Mouse (Mus musculus) ovary, postnatal 14 days (tissue): ENCODE measurements around the gene Reg4.

ENCODE experiments used
- DNase-seq: peaks from one replicate; pipeline ENCODE4 v3.0.0; 2022; ENCODE audit warnings: low spot score

The Reg4 gene

DNA sequence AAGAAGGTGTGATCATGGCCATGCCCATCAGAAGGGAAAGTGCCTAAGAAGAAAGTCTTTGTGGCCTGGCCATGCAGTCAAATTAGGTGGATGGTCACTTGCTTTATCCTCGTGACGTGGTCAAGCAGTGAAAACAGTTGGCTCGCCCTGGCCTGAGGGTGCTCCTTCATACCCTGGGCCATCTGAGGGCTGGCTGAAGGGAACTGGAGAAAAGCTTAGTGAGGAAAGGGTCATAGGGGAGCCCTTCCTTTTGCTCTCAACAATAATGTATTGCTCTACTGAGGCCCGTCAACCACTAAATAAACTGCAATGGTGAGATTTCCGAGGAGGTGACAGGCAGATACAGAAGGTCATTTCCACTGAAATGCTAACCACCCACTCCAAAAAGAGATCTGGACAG, 15.3 kb downstream of the Reg4 start:
- DNase-seq = no peak

- DNase-seq = no peak
Measured at GRCm38 (mm10) chr3:98238150-98238549, 16.2 kb downstream of the Reg4 start.

DNA sequence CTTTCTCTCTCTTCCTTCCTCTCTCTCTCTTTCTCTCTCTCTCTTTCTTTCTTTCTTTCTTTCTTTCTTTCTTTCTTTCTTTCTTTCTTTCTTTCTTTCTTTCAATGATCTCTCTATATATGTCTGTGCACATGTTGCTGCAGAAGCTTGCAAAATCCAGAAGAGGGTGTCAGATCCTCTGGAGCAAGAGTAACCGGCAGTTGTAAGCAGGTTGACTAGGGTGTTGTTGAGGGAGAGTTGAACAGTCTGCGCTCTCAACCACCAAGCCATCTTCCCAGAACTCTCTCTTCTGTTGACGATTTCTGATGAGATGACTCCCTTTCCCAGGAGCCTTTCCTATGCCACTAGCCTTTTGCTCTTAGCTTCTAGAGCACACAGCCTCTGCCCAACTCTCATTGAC, 20.1 kb downstream of the Reg4 start:
- DNase-seq = no peak

DNA sequence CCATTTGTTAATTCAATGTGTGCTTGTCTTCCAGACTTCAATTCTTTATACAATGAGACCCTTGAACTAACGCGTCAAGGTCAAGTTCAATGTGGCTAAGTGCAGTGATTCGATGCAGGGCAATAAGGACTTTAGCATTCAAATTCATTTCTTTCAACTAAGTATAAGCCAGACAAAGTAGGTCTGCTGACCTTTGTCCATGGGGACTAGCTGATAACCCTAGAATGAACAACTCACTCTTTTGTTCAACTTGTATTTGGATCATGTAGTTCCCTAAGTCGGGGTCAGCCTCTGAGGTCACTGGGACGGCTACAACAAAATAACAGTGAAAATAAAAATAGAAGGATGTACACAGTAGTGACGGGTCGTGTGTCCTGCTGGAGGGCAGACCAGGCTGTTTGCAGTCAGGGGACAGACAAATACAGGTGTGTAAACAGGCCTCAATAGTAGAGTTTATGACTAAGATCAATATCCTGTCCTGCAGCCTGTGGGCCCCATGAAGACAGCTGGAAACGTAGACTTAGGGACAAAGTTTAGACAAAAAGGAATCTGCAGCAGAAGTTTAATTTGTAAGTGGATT, 20.6 kb downstream of the Reg4 start:
- no peak for DNase-seq

DNA sequence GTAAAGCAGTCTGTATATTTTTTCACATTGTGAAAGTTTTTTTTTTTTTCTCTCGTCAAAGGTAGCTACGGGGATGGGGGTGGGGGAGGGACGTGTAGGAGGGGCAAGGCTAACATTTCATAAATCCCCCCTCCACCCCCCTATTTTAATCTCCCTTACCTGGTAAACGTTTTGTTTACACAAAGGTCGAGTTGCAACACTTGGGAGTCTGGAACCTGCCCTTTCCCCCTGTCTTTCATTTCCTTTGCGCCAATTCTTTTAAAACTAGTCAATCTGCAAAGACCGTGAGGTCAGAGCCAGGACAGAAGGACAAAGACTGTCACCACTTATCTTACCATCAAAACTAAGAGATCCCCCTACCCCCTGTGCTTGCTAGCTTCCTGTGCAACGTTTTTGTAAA, 23.9 kb downstream of the Reg4 start:
- DNase-seq = no peak

- no peak for DNase-seq
Measured at GRCm38 (mm10) chr3:98246985-98247751, 25.2 kb downstream of the Reg4 start.

DNA sequence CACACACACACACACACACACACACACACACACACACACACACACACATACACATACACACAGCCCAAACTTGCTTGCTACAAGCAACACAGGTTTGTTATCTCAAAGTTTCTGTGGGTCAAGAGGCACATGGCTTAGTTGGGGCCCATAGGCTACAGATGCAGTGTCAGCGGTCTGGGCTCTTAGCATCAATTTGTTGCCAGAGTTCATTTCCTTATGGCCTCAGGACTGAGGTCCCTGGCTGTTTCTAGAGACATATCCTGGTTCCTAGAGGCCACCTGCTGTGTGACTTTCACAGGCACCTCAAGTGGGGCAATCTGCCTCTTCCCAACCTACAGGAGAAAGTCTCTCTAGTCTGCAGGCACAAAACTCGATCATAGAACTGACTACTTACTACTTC, 27.4 kb downstream of the Reg4 start:
- DNase-seq = no peak

GRCm38 (mm10) chr3:98249833-98250448, 28.0 kb downstream of the Reg4 start:
- DNase-seq = no peak

DNA sequence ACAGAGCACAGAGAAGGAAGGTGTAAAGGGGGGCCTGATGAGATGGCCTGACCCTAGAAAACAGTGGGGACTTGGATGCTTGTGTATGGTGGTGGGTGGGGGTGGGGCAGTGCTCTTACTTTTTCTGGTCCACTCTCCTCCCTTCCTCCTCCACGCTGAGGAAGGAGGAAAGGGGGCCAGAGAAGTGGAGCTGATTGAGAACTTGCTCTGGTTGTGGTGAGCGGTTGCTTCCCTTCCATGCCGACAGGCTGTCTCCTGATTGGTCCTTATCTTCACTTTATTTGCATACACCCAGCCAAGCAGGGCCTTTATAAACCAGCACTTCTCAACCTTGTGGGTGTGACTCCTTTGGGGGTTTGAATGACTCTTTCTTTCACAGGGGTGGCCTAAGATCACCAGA, 32.1 kb downstream of the Reg4 start:
- DNase-seq = no peak

- no peak for DNase-seq
Measured at GRCm38 (mm10) chr3:98254656-98255583, 33.0 kb downstream of the Reg4 start.

- DNase-seq = no peak
Measured at GRCm38 (mm10) chr3:98258723-98259122, 36.8 kb downstream of the Reg4 start.

GRCm38 (mm10) chr3:98259271-98259751, 37.4 kb downstream of the Reg4 start:
- DNase-seq = peak; percentile 23

DNA sequence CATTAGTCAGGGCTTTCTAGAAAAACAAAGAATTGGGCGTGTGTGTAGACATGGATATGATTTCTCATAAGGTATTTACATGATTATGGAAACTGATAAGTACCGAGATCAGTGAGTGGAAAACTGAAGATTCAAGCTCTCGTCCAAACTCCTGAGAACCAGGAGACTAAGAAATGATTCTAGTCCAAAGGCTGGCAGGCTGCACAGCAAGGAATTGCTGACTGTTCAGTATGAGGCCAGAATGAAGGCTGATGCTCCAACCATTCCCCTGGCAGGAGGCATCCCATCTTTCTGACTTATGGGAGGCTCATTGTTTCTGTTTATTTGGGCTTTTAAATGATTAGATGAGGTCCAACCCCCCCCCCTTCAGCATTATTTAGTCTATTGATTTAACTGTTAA, 38.6 kb downstream of the Reg4 start:
- DNase-seq = no peak

DNA sequence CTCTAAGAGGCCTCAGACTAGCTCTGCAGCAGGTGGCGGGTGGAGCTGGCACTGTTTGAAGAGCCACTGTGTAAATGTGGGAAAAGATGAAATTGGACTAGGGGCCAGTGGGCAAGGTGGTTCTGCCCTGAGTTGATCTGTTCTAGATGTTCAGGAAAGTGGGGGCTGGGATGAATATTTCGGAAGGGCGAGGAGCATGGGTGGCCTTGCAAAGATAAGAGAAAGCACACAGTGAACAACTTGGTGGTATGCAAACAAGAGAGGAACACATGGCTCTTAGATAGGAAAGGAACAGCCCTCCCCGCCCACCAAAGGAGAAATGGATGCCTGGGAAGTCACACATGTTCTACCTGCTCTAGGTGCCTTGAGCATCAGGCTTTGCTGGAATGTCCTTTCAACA, 39.5 kb downstream of the Reg4 start:
- no peak for DNase-seq

- no peak for DNase-seq
Measured at GRCm38 (mm10) chr3:98262133-98262532, 40.2 kb downstream of the Reg4 start.

GRCm38 (mm10) chr3:98267249-98267651, 45.3 kb downstream of the Reg4 start:
- peak; percentile 34 for DNase-seq

- no peak for DNase-seq
Measured at GRCm38 (mm10) chr3:98273623-98274398, 51.9 kb downstream of the Reg4 start.

- DNase-seq = no peak
Measured at GRCm38 (mm10) chr3:98279682-98280081, 57.7 kb downstream of the Reg4 start.

GRCm38 (mm10) chr3:98280204-98280932, 58.4 kb downstream of the Reg4 start, which contains the start of gene Hmgcs2:
Hmgcs2 (plus strand) TSS chr3:98280435.
- peak; percentile 57 for DNase-seq

GRCm38 (mm10) chr3:98280933-98281678, 59.1 kb downstream of the Reg4 start:
- DNase-seq = peak; percentile 51
